Mouse (Mus musculus) ovary, postnatal 36 days (tissue): ENCODE results near the gene Isg15.

Experiments
- DNase-seq: peaks from one replicate; pipeline ENCODE4 v3.0.0; 2022; ENCODE audit warnings: low spot score, mixed read lengths

Gene Isg15

GRCm38 (mm10) chr4:156203001-156203412, 2.4 kb upstream of the Isg15 start, which contains the start of gene AW011738:
Gene AW011738, plus strand, starts transcription at chr4:156203304.
- DNase-seq, result peak; percentile 69

DNA sequence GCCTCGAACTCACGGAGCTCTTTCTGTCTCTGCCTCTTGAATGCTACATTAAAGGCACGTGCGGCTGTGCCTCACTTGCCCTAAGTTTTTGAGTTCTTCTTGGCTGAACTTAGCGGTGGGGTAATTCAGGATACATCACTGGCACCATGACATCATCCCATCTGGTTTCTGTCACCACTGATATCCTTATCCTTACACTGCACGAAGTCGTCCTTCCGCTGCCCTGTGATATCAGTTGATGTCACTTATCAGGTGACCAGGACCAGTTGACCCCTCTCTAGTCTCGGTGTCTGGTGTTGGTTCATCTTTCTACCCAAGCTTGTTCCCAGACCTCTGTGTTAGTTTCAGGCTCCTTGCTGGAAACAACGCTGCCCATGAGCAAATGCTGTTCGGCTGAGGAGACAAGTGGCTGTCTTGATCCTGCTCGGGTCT, 1.9 kb upstream of the Isg15 start:
- DNase-seq, result no peak

DNA sequence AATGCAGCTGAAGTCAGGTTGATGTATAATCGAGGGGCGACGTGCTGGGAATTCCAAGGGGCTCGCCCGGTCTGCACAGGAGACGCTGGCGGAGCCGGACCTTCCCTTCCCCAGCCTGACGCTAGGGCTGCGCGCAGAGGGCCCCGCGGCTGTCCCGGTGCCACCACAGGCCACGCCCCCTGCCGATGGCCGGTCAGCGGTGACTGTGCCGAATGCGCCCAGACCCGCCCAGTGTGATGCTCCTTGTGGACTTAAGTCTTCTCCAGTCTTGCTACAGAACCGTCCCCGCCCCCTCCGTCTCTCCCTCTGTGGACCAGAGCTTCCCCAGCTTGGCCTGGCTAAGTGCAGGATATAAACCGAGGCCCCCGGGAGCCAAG, 2.8 kb downstream of the Isg15 start:
- DNase-seq, result peak; percentile 86

- peak; percentile 80 for DNase-seq
Measured at GRCm38 (mm10) chr4:156197131-156197828, 3.3 kb downstream of the Isg15 start, which contains the start of gene Agrn. Gene Agrn, minus strand, starts transcription at chr4:156197488.

GRCm38 (mm10) chr4:156195927-156196870, 4.4 kb downstream of the Isg15 start:
- peak; percentile 36 for DNase-seq

DNA sequence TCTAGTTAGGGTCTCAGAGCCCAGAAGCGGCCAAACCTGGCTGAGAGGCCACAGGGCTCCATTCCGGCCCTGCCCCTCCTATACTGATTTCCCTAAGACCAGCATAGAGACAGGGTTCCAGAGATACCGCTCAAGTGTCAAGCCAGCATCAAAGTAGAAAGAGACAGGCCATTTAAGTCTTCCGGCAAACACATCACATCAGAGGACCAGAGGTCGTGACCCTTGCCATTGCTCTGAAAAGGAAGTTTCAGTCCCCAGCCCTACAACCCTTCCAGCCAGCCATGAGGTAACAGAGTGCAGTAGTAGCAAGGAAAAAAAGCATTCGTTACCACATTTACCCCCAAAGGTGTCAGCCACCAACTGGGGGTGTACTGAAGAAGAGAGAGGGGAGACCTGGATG, 6.3 kb downstream of the Isg15 start:
- DNase-seq, result no peak

- no peak for DNase-seq
Measured at GRCm38 (mm10) chr4:156193906-156194305, 6.7 kb downstream of the Isg15 start.

- no peak for DNase-seq
Measured at GRCm38 (mm10) chr4:156193200-156193590, 7.4 kb downstream of the Isg15 start.

GRCm38 (mm10) chr4:156192421-156193199, 8.0 kb downstream of the Isg15 start:
- DNase-seq, result peak; percentile 45

GRCm38 (mm10) chr4:156188811-156189323, 11.8 kb downstream of the Isg15 start:
- no peak for DNase-seq

DNA sequence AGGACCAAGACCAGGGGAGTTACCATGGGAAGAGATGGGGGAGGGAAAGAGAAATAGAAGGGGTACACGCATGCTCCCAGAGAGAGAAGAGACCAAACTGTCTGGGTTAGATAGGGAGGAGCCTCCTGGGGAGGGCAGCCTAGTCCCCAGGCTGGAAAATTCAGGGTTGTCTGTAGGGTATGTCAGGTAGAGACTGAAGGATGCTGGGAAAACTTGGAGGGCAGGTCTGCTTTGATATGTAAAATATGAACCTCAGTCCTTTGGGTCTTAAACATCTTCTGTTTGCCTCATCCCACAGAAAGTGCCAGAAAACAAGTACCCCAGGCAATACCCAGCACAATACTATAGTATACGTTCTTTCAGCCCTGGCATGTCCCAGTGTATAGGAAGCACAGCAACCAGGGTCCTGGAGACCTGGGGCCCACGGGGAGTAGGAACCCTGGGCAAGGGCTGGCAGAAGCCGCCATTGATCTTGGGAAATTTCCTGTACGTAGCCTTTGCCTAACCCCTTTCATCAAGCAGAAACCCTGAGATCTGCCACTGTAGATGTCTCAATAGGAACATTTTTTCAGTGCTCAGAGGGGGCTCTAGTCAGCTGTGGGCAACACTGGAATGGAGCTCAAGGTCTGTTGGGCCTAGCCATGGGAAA, 12.3 kb downstream of the Isg15 start:
- DNase-seq, result no peak

DNA sequence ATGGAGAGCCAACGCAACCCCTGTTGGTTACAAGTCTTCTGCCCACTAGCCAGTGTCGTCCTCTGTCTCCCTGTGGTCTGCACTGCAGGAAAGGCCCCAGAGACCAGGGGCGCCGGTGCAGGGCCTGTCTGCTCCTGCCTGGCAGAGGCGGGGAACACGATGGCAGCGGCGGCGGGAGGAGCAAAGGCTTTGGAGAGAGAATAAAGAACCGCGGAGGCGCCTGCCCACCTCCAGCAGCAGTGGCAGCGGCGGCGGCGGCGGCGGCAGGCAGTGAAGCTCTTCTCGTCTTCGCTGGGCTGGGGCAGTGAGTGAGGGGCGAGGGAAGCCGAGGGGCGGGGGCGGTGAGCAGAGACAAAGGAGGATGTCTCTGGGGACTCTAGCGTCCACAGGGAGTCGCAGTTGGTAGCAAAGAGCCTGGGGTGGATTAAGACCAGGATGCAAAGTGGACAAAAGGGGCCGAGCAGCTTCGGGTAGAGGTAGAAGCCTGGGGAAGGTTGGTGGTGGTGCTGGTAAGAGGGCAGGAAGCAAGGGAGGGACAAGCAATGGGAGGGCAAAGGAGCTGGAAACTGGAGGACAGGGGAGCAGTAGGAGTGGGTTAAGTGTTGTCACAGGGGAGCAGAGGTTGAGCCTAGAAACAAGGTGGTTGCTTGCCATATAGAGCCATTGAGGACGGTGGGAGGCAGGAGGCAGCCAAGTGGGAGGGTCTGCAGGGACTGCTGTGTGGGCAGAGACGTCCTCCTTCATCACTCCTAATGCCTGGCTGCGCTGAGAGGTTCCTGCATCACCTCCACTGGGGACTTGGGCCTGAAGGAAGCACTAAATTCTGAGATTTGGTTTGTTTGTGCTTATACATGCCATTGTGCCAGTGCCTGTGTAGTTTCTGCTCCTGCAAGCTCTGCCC, 14.4 kb downstream of the Isg15 start:
- peak; percentile 23 for DNase-seq

DNA sequence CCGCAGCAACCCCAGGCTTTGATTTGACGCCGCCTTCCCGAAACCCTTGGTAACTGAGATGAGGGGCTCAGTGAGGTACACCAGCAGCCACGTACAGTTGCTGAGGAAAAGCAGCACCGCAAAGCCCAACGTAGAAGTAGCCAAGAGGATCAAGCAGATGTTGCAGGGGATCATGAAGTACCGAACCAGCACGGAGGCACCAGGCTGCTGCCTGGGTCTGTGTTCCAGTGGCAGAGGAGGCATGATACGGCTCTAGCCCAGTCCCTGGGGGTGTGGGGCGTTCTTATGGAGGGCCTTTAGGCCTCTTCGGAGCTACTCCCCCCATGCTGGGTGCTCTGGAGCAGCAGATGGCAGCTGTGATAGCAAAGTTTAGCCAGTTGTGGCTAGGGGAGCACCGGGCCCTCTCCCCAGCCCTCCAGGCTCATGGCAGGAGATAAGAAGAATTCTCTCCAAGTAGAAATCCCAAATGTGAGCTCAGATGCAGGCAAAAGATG, 15.1 kb downstream of the Isg15 start:
- no peak for DNase-seq

DNA sequence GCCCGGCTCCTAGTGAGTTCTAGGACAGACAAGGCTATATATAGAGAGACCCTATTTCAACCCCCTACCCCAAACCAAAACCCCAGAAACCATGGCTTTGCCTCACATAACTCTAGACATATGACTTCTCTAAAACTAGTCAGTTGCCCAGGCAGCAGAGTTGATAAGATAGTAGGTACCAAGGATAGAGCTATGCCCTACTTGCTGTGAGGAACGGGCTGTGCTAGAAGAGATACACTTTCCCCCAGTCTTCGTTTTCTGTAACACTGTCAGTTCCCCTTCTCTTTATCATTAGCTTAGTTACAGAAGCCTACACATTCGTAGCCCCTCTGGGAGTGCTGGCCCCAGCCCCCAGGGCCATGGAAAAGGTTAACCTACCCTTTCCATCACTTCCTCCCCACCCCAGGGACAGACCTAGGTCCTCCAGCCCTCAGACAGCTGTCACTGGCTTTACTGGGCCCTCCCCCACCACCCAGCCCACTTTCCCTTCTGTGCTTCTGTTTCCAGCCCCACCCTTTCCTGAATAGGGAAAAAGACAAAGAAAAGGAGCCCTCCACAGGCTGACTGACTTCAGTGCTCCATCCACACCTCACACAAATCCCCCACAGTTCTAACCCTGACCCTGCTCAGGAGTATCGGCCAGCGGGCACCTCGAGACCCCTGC, 16.2 kb downstream of the Isg15 start:
- DNase-seq, result no peak

DNA sequence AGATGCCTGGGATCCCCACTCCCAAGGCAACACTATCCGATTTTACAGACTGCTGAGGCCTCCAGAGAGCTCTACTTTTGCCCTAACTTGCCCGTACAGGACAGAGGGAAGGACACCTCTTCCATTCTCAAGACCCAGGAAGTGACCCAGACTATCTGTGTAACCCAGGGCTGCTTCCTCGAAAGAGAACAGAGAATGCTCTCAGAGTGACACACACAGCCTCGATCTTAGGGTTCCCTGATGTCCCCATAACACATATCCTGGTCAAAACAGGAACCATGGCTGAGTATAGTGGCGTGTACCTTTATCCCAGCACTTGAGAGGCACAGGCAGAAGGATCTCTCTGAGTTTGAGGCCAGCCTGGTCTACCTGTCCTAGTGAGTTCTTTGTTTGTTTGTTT, 16.9 kb downstream of the Isg15 start:
- DNase-seq, result no peak

- DNase-seq, result no peak
Measured at GRCm38 (mm10) chr4:156177630-156178029, 23.0 kb downstream of the Isg15 start.

DNA sequence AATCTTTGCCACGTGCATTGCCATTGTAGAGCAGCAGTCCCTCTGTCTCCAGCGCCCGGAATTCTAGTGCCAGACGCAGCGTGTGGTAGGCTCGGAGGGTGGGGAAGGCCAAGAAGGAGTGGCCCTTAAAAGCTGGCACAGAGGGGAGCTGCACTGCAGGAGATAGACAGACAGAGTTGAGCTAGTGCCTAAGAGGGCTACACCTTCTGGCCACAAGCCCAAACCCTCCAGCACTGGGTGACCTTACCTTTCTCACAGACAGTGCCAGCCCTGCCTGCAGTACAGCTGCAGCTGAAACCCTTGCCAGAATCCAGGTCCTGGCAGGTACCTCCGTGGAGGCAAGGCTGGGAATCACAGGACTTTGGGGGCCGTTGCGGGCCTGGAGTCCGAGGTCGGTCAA, 28.8 kb downstream of the Isg15 start:
- DNase-seq, result no peak

DNA sequence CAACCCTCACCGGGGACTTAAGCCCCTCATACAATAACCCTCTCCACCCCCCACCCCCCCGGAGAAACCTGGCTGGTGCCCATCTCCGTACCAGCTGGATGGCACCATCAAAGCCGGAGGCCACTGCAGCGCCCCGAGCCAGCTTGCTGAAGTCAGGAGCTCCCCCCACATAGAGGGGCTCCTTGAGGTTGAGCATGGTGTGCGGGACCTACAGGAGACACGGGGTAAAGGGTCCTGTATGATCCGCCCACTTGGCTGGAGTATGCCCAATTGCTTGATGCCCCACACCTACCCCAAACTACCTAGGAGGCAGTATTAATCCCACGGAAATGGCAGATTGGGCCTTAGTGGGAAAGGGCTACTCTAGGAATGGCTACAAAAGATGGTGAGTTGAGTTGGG, 31.5 kb downstream of the Isg15 start:
- DNase-seq, result no peak

- no peak for DNase-seq
Measured at GRCm38 (mm10) chr4:156168611-156169010, 32.0 kb downstream of the Isg15 start.

DNA sequence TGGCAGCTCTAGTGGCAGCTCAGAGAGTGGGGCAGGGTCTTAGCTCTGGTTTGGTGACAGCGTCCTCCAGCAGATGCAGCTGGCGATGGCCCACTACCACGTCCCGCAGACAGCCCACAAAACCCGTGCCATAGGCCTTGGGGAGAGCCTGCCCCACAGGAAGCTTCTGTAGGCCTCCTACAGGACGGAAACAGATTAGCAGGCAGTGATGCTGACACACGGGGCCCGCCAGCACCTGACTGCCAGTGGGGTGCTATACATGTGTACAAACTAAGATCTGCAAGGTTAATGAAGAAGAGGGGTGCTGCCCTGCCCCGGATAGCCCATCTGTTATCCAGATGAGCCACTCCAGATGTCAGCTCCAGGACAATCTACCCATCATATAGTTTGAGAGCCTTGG, 34.1 kb downstream of the Isg15 start:
- no peak for DNase-seq
